Mouse (Mus musculus) layer of hippocampus, adult 2 months (tissue): Measurements from ENCODE around the gene Gm9837. TPM values are rescaled to one million over a fixed set of nuclear protein-coding genes. Genes with fewer than 3 reads are reported as not detected.
"Not testable (repeated sequence)": the region's sequence is repeated elsewhere in the genome, so short reads cannot be mapped to it uniquely, and the experiment has no call there.

ENCODE experiments used
- DNase-seq, 2 experiments: peaks; one replicate each; pipeline ENCODE4 v3.0.0; 2022; ENCODE audit warnings: low spot score in 2 of 2
- H3K27ac ChIP-seq: fragments of 200-600 bp; 2 replicates; pipeline ENCODE4 v1.8.1; 2022
- H3K4me3 ChIP-seq: fragments of 200-600 bp; 2 replicates; pipeline ENCODE4 v1.8.1; 2022; ENCODE audit warnings: mild to moderate bottlenecking
- CTCF ChIP-seq: fragments of 200-600 bp; conservative IDR thresholded peaks from 2 replicates; pipeline ENCODE4 v1.8.1; 2022; ENCODE audit warnings: antibody characterized with exemption, mild to moderate bottlenecking, moderate library complexity
- total RNA-seq, 2 experiments: library from RNA; stranded (reverse); gene quantifications; 2 replicates each; pipeline ENCODE4 v1.2.3; 2021

The Gm9837 gene
- total RNA-seq, 2 experiments from 2014 or later, result 0.52 TPM; not detected in 1

GRCm38 (mm10) chr11:53441921-53442320 lies 28.4 kb downstream of the Gm9837 start:
- TF ChIP-seq CTCF, result no peak
- DNase-seq, result no peak
- H3K4me3 ChIP-seq, result no peak overlapping the region
- no peak overlapping the region for H3K27ac ChIP-seq

- no peak for DNase-seq
- Histone ChIP-seq H3K4me3 (no peak overlapping the region), H3K27ac (no peak overlapping the region)
- TF ChIP-seq CTCF, result no peak
Measured at GRCm38 (mm10) chr11:53436338-53436737, 33.9 kb downstream of the Gm9837 start.

- DNase-seq, result no peak
- Histone ChIP-seq H3K4me3 (no peak overlapping the region), H3K27ac (no peak overlapping the region)
- no peak for TF ChIP-seq CTCF
Measured at GRCm38 (mm10) chr11:53435504-53435903, 34.8 kb downstream of the Gm9837 start.

- Histone ChIP-seq H3K27ac (no peak overlapping the region), H3K4me3 (no peak overlapping the region)
- no peak for TF ChIP-seq CTCF
- no peak for DNase-seq
Measured at GRCm38 (mm10) chr11:53433057-53433456, 37.2 kb downstream of the Gm9837 start.

GRCm38 (mm10) chr11:53431347-53432056 lies 38.8 kb downstream of the Gm9837 start:
- no peak for TF ChIP-seq CTCF
- H3K27ac ChIP-seq, result peak overlapping the region; percentile 94
- no peak for DNase-seq
- H3K4me3 ChIP-seq, result peak overlapping the region; percentile 96

- peak; percentile 96 to 99 for DNase-seq
Measured at GRCm38 (mm10) chr11:53430670-53431346, 39.5 kb downstream of the Gm9837 start, which contains the start of the genes Uqcrq and Gdf9. Uqcrq (minus strand) TSS chr11:53430831. Gdf9 (plus strand) TSS chr11:53431023.

GRCm38 (mm10) chr11:53430300-53430669 lies 40.0 kb downstream of the Gm9837 start:
- Histone ChIP-seq H3K27ac (peak overlapping the region; percentile 94), H3K4me3 (peak overlapping the region; percentile 96)
- TF ChIP-seq CTCF, result no peak
- no peak for DNase-seq

More at GRCm38 (mm10) chr11:53430670-53431346, 39.5 kb downstream of the Gm9837 start, which contains the start of the genes Uqcrq and Gdf9:
- no peak for TF ChIP-seq CTCF
- Histone ChIP-seq H3K27ac (peak within 1 kb of the TSS; percentile 94), H3K4me3 (peak within 1 kb of the TSS; percentile 96)

- Histone ChIP-seq H3K27ac (0 out of 2 replicates have a peak overlapping the region, but pooled peaks have one; percentile 94), H3K4me3 (peak overlapping the region; percentile 96; the same call in 1 of the 2 replicates)
- TF ChIP-seq CTCF, result no peak
- DNase-seq, result no peak
Measured at GRCm38 (mm10) chr11:53429182-53429581, 41.1 kb downstream of the Gm9837 start.

- TF ChIP-seq CTCF, result no peak
- no peak for DNase-seq
- Histone ChIP-seq H3K4me3 (no peak overlapping the region), H3K27ac (no peak overlapping the region)
Measured at GRCm38 (mm10) chr11:53428716-53429057, 41.6 kb downstream of the Gm9837 start.

GRCm38 (mm10) chr11:53427993-53428715 lies 42.1 kb downstream of the Gm9837 start:
- DNase-seq, result no peak
- no peak for TF ChIP-seq CTCF
- Histone ChIP-seq H3K27ac (no peak overlapping the region), H3K4me3 (no peak overlapping the region)

- not testable (repeated sequence) for H3K27ac ChIP-seq, DNase-seq, H3K4me3 ChIP-seq
Measured at GRCm38 (mm10) chr11:53426914-53427313, 43.4 kb downstream of the Gm9837 start.

GRCm38 (mm10) chr11:53425711-53426255 lies 44.5 kb downstream of the Gm9837 start:
- TF ChIP-seq CTCF, result no peak
- Histone ChIP-seq H3K4me3 (no peak overlapping the region), H3K27ac (peak overlapping the region; percentile 81)
- no peak for DNase-seq

- H3K4me3 ChIP-seq, result no peak overlapping the region
- no peak for TF ChIP-seq CTCF
- peak overlapping the region; percentile 81 for H3K27ac ChIP-seq
- no peak for DNase-seq
Measured at GRCm38 (mm10) chr11:53425251-53425650, 45.0 kb downstream of the Gm9837 start.
